Mouse (Mus musculus): ENCODE data around the gene Tspan3. TPM values are rescaled to one million over a fixed set of nuclear protein-coding genes. Genes with fewer than 3 reads are reported as not detected.

The Tspan3 gene
- 158 TPM for polyA plus RNA-seq (2014; fragmentation: Illumina TruSeq; extraction: RNeasy Lipid Tissue Mini Kit (QIAGEN cat#74804))

GRCm38 (mm10) chr9:56165377-56165776 lies at the start of gene Tspan3:
Gene Tspan3, minus strand, starts transcription at chr9:56165477.

GRCm38 (mm10) chr9:56089778-56090520 lies 75.3 kb downstream of the Tspan3 start, which contains the start of gene Pstpip1:
Gene Pstpip1, plus strand, starts transcription at chr9:56089962.

Other genes starting within 250 kb of the Tspan3 start
- 34.4 TPM for gene Scaper, start 227.4 kb downstream of the Tspan3 start, polyA plus RNA-seq (2014; fragmentation: Illumina TruSeq; extraction: RNeasy Lipid Tissue Mini Kit (QIAGEN cat#74804))
- gene 4930563M21Rik, start 154.9 kb downstream of the Tspan3 start, polyA plus RNA-seq (2014; fragmentation: Illumina TruSeq; extraction: RNeasy Lipid Tissue Mini Kit (QIAGEN cat#74804)) = not detected
- gene Rcn2, start 123.6 kb downstream of the Tspan3 start, polyA plus RNA-seq (2014; fragmentation: Illumina TruSeq; extraction: RNeasy Lipid Tissue Mini Kit (QIAGEN cat#74804)) = 203 TPM
- not detected for gene Pstpip1, start 75.5 kb downstream of the Tspan3 start, polyA plus RNA-seq (2014; fragmentation: Illumina TruSeq; extraction: RNeasy Lipid Tissue Mini Kit (QIAGEN cat#74804))

All from ovary, adult 10 weeks (tissue).